Mouse (Mus musculus) small intestine, adult 2 months (tissue): Measurements from ENCODE around the gene Gcsh. TPM values are rescaled to one million over a fixed set of nuclear protein-coding genes. Genes with fewer than 3 reads are reported as not detected.

ENCODE experiments used
- H3K27ac ChIP-seq: fragments of 200-500 bp; 2 replicates; pipeline ENCODE4 v1.5.1; 2012; ENCODE audit warnings: low read depth, low read length, control low read depth, inconsistent platforms; ENCODE audit not compliant: insufficient read depth
- H3K27me3 ChIP-seq: fragments of 200-500 bp; 2 replicates; pipeline ENCODE4 v1.6.1; 2012; ENCODE audit warnings: mild to moderate bottlenecking, moderate library complexity, low read length, inconsistent platforms; ENCODE audit not compliant: control insufficient read depth, insufficient read depth
- H3K36me3 ChIP-seq: fragments of 200-500 bp; 2 replicates; pipeline ENCODE4 v1.6.1; 2012; ENCODE audit warnings: mild to moderate bottlenecking, low read length, control low read depth, inconsistent platforms; ENCODE audit not compliant: control insufficient read depth, insufficient read depth
- H3K4me1 ChIP-seq: fragments of 200-500 bp; 2 replicates; pipeline ENCODE4 v1.6.1; 2012; ENCODE audit warnings: low read length, inconsistent platforms, mixed read lengths; ENCODE audit not compliant: control insufficient read depth, insufficient read depth, insufficient read length
- H3K4me3 ChIP-seq: fragments of 200-500 bp; 2 replicates; pipeline ENCODE4 v1.5.1; 2012; ENCODE audit warnings: low read depth, mild to moderate bottlenecking, control low read depth, inconsistent platforms, low read length, moderate library complexity
- CTCF ChIP-seq: fragments of 200-500 bp; IDR thresholded peaks from 2 replicates; pipeline ENCODE4 v1.5.1; 2012; ENCODE audit warnings: low read depth, mild to moderate bottlenecking, control low read depth, inconsistent platforms, low read length, moderate library complexity, mixed read lengths; ENCODE audit not compliant: insufficient replicate concordance, insufficient read length; ENCODE audit errors: extremely low read depth
- POLR2A ChIP-seq: fragments of 200-500 bp; IDR thresholded peaks from 2 replicates; pipeline ENCODE4 v1.6.1; 2012; ENCODE audit warnings: low read depth, mild to moderate bottlenecking, control low read depth, inconsistent platforms, low read length, moderate library complexity
- WGBS: fragments of 180-500 bp; shearing (Covaris S2); methylation state at CpG from one replicate; pipeline ENCODE4 v1.1.7; 2018; 5-methylcytosine and 5-hydroxymethylcytosine counted together
- polyA plus RNA-seq: library from polyadenylated mRNA; depleted of rRNA; stranded (reverse); fragments of >200 nt; gene quantifications from 2 replicates; pipeline ENCODE4 v1.2.3, GENCODE M21; 2012

Gene Gcsh
- polyA plus RNA-seq, 1 experiment: 14.6 TPM

DNA sequence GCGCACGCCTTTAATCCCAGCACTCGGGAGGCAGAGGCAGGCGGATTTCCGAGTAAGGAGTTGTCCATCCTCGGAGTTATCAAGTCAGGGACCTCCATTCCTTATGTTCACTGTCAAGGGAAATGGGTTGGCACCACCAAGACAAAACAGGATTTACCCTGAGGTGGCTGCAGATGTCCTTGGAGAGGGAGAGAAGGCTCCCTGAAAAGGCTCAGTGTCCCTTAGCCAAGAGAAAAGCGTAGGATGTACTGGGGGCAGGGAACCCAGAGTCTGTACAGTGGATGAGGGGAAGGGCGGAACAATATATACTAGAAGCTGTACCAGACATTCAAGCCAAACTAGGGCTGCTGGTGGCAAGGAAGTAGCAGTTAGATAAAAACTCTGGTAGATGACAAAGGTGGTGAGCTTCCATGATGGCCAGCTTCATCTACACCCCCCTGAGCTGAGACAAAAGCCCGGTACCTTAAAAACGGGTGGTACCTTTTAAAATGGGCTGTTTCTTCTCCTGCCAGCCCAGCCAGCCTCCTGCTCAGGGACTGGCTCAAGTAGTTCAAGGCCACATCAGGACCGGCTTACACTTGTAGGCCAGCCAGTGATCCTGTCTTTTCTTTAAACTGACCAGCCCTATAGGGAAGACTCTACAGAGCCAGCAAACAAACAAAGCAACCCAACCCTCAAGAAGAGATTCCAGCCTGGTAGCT, 829 bp upstream of the Gcsh start:
- TF ChIP-seq POLR2A (no peak), CTCF (no peak)
- peaks cover 6% of the 10 kb centered on the region for H3K4me1 ChIP-seq
- 53% methylated on average over 11 of the region's 11 CpGs for WGBS
- H3K4me3 ChIP-seq: peak overlapping the region; percentile 62
- H3K27me3 ChIP-seq: no peaks in the 10 kb centered on the region
- H3K27ac ChIP-seq: no peak overlapping the region
- no peaks in the 10 kb centered on the region for H3K36me3 ChIP-seq

DNA sequence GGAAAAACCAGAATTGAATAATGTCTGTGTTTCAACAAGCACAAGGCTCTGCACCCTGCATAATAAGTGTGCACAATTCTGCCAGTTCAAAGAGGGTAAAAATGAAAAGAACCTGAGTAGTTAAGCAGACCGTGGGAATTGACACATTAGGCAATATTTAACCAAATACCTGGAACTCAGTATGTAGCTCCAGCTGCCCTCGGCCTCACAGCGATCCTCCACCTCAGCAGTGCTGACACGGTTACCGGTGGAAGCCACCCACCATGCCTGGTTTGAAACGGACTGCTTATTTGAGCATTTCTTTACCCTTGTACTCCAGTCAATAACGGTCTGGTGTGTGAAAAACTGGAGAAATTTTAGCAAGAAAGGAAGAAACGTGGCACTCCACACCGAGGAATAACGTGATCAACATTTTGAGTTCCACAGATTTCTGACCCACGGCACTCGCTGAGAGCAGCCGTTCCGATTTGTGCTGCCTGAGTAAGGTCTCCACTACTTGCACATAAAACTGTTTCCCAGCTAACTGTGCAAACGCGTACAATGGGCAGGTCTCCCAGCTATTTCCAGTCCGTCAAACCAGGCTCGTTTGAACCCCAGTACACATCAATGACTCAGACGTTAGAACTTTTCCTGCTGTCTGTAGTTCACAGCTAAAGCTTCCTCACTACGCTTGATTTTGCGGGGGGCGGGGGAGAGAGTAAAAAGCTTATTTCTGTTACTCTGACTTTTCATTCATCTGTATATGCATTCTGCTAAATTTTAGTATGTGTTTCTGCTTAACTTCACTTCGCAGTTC, 963 bp downstream of the Gcsh start:
- H3K36me3 ChIP-seq: peaks cover 3% of the 10 kb centered on the region; the same call in 1 of the 2 replicates
- H3K27ac ChIP-seq: peak overlapping the region; percentile 84
- 3% methylated on average over 23 of the region's 23 CpGs for WGBS
- H3K4me1 ChIP-seq: peaks cover 6% of the 10 kb centered on the region
- no peaks in the 10 kb centered on the region for H3K27me3 ChIP-seq
- TF ChIP-seq POLR2A (no peak), CTCF (no peak)
- peak overlapping the region; percentile 87 for H3K4me3 ChIP-seq

DNA sequence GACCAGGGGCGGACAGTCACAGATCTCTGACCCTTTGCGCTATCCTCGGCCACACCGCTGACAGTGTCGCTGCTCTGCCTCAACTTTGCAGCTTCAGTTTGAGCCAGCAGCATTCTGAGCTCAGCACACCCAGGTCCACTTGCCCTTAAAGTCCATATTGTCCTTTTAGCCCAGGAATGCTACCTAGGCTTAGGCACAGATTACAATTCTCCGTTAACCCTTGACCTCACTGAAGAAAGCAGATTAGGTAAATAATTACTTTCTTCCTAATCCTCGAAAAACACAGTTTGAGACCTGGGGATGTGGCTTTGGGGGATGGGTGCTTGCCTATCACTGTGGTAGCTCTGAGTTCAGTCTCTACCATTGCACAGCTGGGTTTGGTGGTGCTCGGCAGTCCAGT, 2.1 kb downstream of the Gcsh start:
- H3K27me3 ChIP-seq: no peaks in the 10 kb centered on the region
- no peak overlapping the region for H3K4me3 ChIP-seq
- no peak overlapping the region for H3K27ac ChIP-seq
- WGBS: 84% methylated on average over 8 of the region's 8 CpGs
- H3K36me3 ChIP-seq: peaks cover 14% of the 10 kb centered on the region
- peaks cover 6% of the 10 kb centered on the region for H3K4me1 ChIP-seq
- TF ChIP-seq CTCF: no peak
- no peak for TF ChIP-seq POLR2A

DNA sequence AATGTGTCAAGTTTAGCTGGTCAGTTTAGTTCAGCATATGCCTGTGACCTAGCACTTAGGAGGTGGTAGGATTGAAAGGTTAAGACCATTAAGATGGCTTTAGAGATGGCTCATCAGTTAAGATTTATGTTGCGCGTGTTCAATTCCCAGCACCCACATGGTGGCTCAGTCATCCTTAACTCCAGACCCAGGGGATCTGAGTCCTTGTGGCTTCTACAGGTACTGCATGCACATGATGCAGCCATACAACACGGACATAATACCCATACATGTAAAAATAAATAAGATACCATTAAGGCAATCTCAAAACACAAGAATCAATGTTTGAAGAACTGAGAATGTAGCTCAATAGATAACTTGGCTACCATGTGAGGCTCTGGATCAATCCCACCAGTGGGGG, 3.5 kb downstream of the Gcsh start:
- Histone ChIP-seq H3K4me1 (peaks cover 6% of the 10 kb centered on the region), H3K36me3 (peaks cover 18% of the 10 kb centered on the region), H3K4me3 (no peak overlapping the region), H3K27ac (no peak overlapping the region), H3K27me3 (no peaks in the 10 kb centered on the region)
- WGBS: over 99% methylated on average over 3 of the region's 3 CpGs
- TF ChIP-seq CTCF (no peak), POLR2A (no peak)

DNA sequence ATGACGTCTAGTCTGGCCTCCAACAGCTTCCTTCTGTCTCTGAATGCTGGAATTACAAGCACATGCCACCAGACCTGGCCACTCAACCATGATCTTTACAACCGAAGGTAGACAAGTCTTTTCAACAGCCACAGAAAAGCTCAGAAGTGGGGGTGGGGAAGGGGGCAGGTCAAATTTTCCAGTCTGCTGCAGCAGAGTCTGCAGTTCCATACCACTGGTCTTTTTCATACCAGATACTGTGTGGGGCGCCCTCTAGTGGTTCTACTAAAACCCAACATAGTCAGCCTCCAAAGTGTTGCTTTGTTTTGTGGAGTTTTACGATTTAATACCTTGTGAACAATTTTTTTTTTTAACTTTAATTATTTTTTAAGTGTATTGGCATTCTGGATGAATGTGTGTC, 13.2 kb downstream of the Gcsh start:
- Histone ChIP-seq H3K27ac (no peak overlapping the region), H3K4me1 (peaks cover 2% of the 10 kb centered on the region; the same call in 1 of the 2 replicates), H3K4me3 (no peak overlapping the region), H3K27me3 (no peaks in the 10 kb centered on the region), H3K36me3 (peaks cover 8% of the 10 kb centered on the region; the same call in 1 of the 2 replicates)
- peak; percentile 61; the same call in 1 of the 2 replicates for TF ChIP-seq CTCF
- TF ChIP-seq POLR2A: no peak
- WGBS: 15% methylated on average over 4 of the region's 4 CpGs

DNA sequence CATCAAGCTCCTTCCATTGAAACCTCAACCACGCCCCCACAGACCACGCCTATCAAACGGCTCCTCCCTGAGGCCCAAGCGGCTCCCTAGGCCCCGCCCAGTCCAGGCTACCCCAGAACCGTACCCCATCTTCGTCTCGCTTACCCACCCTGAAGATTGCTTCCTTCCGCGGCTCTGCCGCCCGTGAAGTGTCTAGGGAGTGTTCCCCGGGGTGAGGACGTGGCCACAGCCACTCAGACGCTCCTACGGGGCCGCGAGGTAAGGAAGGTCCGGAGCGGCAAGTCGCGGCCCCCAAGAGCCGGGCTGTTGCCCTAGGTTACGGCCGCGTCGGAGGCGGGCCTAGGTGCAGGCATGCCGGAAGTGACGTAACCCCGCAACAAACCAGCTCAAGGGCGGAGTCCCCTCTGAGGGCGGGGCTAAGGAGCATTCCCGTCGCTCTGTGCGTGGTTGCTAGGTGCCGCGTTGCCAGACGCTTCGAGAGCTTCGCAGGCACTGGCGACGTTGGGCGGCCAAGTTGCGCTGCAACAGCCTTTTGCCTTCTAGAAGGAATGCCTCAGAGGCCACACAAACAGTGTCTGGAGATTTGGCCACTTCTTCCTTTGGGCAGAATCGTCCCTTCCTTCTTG, 14.6 kb downstream of the Gcsh start, which contains the start of gene 1700030J22Rik:
Gene 1700030J22Rik (minus strand): TSS at position 329 of the 626 bp plus-strand sequence.
- H3K36me3 ChIP-seq: peaks cover 2% of the 10 kb centered on the region; the same call in 1 of the 2 replicates
- no peaks in the 10 kb centered on the region for H3K27me3 ChIP-seq
- under 1% methylated on average over 46 of the region's 46 CpGs for WGBS
- H3K27ac ChIP-seq: no peak within 1 kb of the TSS
- H3K4me1 ChIP-seq: peaks cover 2% of the 10 kb centered on the region; the same call in 1 of the 2 replicates
- H3K4me3 ChIP-seq: peak within 1 kb of the TSS; percentile 73
- TF ChIP-seq POLR2A: no peak
- TF ChIP-seq CTCF: no peak

DNA sequence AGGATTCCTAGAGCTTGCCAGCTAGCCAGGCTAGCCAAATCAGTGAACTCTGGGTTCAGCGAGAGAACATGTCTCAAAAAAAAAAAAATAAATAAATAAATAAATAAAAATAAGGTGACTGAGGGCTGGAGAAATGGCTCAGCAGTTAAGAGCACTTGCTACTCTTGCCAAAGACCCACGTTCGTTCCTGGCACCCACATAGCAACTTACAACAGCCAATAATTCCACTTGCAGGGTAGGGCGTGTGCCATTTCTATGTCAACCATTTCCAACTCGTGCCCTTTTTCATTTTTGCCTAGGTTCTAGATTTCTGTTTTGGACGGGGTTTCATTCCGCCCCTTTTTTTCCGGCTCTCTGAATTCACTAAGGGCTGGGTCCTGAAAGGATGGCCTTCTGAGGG, 15.3 kb downstream of the Gcsh start:
- Histone ChIP-seq H3K36me3 (no peaks in the 10 kb centered on the region), H3K27me3 (no peaks in the 10 kb centered on the region), H3K27ac (no peak overlapping the region), H3K4me3 (peak overlapping the region; percentile 73), H3K4me1 (peaks cover 2% of the 10 kb centered on the region; the same call in 1 of the 2 replicates)
- 19% methylated on average over 8 of the region's 8 CpGs for WGBS
- TF ChIP-seq POLR2A: no peak
